Mouse (Mus musculus): ENCODE data around the gene Insr.

The Insr gene

GRCm38 (mm10) chr8:3275189-3275588 lies 4.2 kb downstream of the Insr start:
- no peak for DNase-seq (ENCODE audit: low spot score in 2 of 2)

DNA sequence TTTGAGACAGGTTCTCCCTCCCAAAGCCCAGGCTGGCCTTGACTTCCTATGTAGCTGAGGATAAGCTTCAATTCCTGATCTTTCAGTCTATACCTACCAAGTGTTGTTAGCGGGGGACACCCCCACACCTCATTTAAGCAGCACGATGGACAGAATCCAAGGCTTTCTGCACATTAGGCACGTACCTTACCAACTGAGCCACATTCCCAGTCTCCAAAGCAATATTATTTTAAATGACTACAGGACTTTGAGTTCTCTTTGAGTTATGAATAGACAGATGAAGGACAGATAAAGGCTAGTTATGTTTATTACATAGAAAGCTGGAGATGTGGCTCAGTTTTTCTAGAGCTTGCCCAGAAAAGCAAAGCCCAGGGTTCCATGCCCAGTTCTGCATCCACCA lies 5.6 kb downstream of the Insr start:
- DNase-seq (ENCODE audit: low spot score in 2 of 2), result no peak

- no peak for DNase-seq (ENCODE audit: low spot score in 2 of 2)
Measured at GRCm38 (mm10) chr8:3267449-3267761, 12.0 kb downstream of the Insr start.

DNA sequence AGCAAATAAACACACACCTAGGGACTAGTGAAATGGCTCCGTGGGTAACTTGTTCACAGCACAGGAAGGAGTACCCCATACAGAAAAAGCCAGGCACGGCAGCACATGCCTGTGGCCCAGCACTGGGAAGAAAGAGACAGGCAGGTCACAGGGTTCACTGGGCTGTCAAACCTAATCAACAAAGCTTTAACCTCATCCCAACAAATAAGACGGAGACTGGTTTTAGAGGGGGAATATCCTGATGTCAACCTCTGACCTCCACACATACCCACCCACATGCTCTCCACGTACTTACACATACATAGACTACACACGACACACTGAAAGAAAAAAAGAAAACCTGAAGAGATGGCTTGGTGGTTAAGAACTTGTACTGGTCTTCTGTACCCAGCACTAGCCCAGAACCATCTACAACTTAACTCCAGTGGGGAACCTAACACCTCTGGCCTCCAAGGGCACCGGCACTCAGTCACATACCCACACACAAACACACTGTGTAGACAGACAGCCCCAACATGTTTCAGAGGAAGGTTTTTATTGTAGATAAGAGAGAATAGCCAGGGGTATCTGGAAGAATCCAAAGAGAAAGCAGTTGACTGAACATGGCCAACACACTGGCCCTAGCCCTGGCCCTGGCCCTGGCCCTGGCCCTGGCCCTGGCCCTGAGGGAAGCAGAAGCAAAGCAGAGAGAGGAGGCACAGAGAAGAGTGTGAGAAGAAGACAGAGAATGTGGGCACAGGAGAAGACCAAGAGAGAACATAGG lies 12.6 kb downstream of the Insr start:
- DNase-seq (ENCODE audit: low spot score in 2 of 2), result no peak

GRCm38 (mm10) chr8:3265182-3265581 lies 14.2 kb downstream of the Insr start:
- no peak for DNase-seq (ENCODE audit: low spot score in 2 of 2)

GRCm38 (mm10) chr8:3262779-3263178 lies 16.6 kb downstream of the Insr start:
- DNase-seq (ENCODE audit: low spot score in 2 of 2), result no peak

- DNase-seq (ENCODE audit: low spot score in 2 of 2), result no peak
Measured at GRCm38 (mm10) chr8:3261101-3261500, 18.3 kb downstream of the Insr start.

DNA sequence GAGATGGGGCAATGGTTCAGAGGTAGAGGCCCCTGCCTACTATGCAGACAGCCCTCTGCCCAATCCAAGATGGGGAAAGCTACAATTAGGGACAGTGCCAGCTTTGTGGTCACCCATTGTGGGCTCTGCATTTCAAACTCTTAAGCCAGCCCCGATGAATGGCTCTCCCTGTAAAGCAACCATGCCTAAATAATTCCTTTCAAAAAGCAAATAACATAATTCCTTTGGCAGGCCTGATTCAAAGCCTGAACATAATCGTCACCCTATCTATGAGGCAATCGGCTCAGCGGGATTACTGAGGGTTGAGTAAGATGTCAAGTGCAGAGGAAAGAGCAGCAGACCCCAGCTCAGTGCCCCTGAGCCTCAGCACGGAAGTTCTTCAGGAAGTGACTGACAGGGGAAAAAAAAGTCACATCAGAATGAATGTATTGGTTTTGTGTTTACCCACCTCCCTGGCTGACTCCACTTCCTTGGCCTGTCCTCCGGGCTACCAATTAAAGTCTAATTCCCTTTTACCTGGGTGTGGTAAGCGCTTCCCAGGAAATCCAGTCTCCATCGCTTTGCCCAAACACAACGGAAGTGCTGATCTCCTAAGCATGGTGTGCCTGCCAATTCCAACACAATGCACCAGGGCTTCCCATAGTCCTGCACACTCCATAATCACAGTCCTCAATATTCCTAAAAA lies 19.1 kb downstream of the Insr start:
- no peak for DNase-seq (ENCODE audit: low spot score in 2 of 2)

DNA sequence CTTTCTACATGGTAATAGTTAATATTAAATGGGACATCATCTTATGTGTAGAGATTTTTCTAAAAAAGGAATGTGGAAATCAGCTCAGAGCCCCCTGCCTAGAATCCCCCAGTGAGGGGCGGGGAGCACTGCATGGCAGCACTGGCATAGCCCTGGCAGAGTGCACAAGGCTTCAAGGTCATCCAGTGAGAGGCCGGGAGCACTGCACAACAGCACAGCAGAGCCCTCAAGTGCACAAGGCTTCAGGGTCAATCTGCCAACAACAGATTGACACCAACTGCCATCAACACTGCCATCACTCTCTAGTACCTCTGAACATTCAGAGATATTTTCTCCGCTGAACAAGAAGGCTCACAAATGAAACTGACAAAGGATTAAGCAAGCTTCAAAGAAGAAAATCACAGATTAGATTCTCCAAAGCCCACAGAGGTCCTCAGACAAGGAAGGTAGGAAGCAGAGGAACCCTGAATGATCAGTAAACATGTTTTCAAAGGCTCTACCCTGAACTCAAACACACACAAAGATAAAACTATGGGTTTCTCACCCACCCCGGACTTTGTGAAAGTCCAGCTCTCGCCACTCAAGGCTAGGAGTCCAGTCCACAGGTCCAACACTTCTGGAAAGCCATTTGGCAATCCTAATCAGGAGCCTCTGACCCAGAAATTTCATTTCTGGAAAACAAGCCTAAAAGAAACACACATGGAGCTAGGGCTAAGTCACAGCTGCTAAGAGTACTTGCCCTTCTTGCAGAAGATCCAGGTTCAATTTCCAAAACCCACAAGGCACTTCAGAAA lies 23.1 kb downstream of the Insr start:
- no peak for DNase-seq (ENCODE audit: low spot score in 2 of 2)

DNA sequence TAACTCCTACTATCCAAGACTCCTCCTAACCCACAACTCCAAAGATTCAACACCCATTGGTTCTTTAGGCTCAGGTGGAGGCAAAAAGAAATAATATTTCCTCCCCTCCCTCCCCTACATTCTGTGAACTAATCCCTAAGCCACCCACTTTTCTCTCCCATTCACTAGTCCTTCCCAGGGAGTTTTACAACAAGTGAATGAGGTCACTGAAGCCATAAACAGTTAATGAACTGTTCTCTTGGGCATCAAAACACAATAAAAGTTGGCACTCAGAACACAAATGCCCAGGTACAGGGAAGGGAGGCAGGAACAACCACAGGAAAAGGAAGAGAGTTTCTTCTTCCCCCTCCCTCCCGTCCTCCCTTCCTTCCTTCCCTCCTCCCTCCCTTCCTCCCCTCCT lies 24.1 kb downstream of the Insr start:
- DNase-seq (ENCODE audit: low spot score in 2 of 2), result no peak

DNA sequence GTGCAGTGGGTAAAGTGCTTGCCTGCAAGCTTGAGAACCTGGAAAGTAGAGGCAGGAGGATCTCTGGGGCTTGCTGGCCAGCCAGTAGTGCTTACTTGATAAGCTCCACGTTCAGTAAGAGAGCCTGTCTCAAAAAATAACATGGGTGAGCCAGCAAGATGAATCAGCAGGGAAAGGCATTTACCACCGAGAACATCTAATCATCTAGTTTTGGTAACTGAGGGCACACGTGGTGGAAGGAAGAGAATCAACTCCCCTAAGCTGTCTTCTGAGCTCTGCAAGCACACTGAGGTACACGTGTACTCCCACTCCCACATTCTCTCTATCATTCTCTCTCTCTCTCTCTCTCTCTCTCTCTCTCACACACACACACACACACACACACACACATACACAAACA lies 26.2 kb downstream of the Insr start:
- DNase-seq (ENCODE audit: low spot score in 2 of 2), result no peak

GRCm38 (mm10) chr8:3252665-3253064 lies 26.8 kb downstream of the Insr start:
- no peak for DNase-seq (ENCODE audit: low spot score in 2 of 2)

DNA sequence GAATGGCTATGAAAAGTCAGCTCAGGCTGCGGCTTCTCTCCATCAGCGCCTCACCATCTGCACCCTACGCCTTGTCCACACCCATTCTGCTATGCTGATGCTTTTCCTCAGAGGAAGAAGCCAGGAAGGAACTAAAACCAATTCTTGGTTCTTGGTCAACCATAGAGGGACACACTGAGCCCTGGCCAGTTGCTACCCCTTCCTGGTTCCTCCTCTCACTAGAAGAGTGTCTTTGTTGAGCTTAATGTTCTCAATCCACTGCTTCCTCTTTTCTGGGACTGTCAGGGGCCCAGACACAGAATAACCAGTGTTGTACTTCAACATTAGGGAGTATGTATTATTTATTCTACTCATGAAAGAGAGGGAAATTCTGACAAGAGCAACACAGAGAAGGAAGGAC lies 28.3 kb downstream of the Insr start:
- DNase-seq (ENCODE audit: low spot score in 2 of 2), result no peak

GRCm38 (mm10) chr8:3249886-3250285 lies 29.5 kb downstream of the Insr start:
- no peak for DNase-seq (ENCODE audit: low spot score in 2 of 2)

GRCm38 (mm10) chr8:3248704-3249103 lies 30.7 kb downstream of the Insr start:
- DNase-seq (ENCODE audit: low spot score in 2 of 2), result no peak

DNA sequence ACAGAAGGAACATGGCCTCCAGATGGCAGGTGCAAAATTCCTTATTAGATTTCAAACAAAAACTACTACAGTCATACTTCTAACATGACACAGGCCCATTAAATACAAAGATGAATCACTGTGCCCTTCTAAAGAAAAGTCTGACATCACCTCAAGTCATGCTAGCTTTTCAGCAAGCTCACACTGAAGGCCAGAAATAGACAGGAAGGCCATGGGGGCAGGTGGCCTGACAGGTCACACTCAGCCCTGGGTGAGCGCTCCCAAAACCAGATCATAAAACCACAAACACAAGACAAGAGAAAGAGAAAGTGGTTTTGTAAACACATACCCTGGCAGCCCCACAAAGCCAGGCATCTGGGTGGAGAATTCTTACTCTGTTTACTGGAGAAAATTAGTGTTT lies 32.3 kb downstream of the Insr start:
- no peak for DNase-seq (ENCODE audit: low spot score in 2 of 2)

- DNase-seq (ENCODE audit: low spot score in 2 of 2), result no peak
Measured at GRCm38 (mm10) chr8:3243229-3243628, 36.2 kb downstream of the Insr start.

DNA sequence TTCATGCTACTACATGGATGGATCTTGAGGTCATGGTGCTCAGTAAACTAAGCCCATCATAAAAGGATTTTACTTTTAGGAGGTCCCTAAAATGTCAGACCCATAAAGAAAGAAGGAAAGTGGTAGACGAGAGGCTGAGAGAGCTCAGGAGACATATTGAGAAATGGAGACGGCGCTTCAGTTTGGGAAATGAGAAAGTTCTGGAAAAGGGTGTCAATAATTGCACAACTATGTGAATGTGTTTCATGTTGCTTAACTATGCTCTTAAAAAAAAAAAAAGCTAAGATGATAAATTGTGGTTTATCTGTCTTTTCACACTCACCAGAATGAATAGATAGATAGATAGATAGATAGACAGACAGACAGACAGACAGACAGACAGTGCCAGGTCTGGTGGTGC lies 38.7 kb downstream of the Insr start:
- no peak for DNase-seq (ENCODE audit: low spot score in 2 of 2)

DNA sequence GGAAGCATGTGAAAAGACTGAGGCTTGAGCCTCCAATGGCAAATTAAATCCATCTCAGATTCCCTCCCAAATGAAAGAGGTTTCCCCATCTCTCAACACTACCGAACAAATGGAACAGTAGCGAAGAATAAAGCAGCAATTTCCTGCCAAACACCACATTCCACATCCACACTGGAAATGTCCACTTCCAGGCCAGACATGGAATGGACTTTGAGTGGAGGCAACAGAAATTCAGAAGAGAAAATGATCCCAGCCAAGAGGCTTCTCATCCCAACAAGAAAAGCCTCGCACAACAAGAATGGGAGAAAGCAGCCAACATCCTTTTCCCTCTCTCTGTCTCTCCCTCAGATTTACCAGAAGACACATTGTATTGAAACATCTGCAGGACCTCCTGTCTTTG lies 39.8 kb downstream of the Insr start:
- no peak for DNase-seq (ENCODE audit: low spot score in 2 of 2)

- DNase-seq (ENCODE audit: low spot score in 2 of 2), result no peak
Measured at GRCm38 (mm10) chr8:3238792-3239191, 40.6 kb downstream of the Insr start.

- no peak for DNase-seq (ENCODE audit: low spot score in 2 of 2)
Measured at GRCm38 (mm10) chr8:3237319-3237718, 42.1 kb downstream of the Insr start.

DNA sequence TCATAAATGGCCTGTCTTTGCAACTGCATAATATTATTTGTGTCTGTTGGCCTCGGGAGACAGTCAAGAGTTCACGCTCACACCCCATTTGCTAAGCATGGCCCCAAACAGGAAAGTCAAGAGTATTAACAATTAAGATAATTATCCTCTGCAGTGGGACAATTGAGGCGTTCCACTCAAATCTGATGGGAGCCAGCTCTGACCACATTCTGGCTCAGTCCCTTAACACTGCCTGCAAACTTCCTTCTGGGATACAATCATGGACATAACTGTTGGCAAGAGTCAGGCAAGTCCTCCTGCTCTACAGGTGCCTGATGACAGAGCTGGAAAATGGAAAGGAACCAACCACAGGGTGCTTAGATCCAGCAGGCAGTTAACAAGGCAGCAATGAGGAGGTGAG lies 43.1 kb downstream of the Insr start:
- no peak for DNase-seq (ENCODE audit: low spot score in 2 of 2)

DNA sequence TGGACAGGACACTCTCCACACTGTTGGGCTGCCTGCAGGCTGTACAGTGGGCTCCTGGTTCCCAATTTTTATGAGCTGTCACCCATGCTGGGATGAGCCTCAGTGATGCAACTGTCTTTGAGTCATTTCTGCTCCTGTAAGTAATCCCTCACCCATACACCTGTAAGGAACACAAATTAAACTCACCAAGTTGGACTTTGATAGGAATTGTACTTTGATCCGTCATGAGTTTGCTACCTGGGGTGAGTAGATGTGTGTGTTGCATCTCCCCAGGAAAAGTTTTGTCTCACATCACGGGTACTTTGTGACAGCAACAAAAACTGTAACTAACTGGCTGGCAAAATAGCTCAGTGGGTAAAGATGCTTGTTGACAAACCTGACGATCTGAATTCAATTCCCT lies 44.8 kb downstream of the Insr start:
- no peak for DNase-seq (ENCODE audit: low spot score in 2 of 2)

All from right cerebral cortex, postnatal 10 days (tissue).